Mouse (Mus musculus): Measurements from ENCODE around the gene Il12rb2.

Il12rb2 gene

DNA sequence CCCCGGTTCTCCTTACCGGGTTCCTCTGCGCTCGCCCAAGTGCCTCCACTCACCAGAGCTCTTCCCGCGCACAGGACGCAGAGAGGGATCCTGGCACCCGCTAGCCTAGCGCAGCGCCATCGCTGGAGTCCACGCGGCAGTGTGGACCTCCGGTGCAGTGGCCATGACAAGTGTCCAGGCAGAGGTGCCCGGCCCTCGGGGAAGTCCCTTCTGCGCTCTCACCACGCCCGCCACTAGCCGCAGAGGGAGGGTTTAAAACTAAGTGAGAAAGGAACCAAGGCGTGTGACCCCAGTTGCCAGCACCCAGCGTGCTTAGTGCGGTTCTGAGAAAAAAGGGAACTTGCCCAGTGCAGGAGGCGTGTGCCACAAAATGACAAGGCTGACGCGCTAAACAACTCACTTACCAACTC lies at the start of gene Il12rb2:
Gene Il12rb2, minus strand, starts transcription at position 207 of the 410 bp plus-strand sequence.
- TF ChIP-seq GATA4 (IDR thresholded peaks at IDR 0.05; ENCODE audit: insufficient replicate concordance, low read length) = no peak

DNA sequence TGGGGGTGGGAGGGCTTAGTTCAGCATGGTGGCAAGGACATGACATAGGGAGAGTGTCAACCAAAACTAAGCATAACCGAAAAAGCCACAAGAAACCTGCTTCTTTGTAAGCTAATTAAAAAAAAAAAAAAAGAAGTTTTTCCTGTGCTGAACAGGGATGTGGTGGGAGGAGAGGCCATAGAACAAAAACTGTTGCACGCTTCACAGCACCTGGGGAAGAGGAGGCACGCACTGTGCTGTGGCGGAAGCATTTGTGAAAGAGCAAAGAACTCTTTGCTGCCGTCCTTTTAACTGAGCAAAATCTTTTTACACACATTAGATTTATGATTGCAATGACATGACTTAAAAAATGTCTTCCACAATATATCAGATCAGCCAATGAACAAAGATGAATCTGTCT lies 45.8 kb upstream of the Il12rb2 start:
- TF ChIP-seq GATA4 (IDR thresholded peaks at IDR 0.05; ENCODE audit: insufficient replicate concordance, low read length) = no peak

DNA sequence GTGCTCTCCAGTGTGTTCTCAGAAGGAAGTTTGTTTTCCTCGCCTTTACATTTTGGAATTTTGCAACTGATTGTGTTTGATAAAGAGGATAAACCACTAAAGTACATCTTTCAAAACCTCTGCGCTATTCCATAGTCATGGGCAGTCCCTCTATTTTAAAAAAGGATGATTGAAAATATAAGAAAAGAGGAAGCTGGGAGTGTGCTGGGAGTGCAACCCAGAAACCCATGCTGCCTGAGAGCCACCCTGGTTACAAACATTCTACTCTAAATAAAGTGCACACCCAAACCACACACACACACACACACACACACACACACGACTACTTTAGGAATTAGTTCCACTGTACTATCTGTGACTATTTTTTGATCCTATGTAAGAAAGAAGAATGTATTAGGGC lies 40.6 kb upstream of the Il12rb2 start:
- no peak for TF ChIP-seq GATA4 (IDR thresholded peaks at IDR 0.05; ENCODE audit: insufficient replicate concordance, low read length)

DNA sequence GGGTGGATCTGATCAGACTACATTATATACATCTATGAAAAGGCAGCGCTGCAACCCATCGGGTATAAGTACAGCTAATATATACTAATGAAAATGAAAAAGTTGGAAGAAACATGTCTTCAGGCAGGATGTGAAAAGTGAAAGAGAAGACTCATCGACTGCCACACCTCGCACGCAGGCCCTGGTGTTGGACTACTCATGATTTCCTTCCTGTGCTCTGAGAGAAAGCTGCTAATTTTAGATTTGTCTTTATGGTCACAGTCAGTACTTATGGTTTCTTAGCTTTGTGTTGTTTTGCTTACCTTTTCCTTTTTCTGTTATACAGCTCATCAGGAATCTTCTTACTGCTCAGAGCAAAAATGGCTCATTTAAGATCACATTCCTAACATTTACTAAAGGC lies 39.3 kb upstream of the Il12rb2 start:
- no peak for TF ChIP-seq GATA4 (IDR thresholded peaks at IDR 0.05; ENCODE audit: insufficient replicate concordance, low read length)

DNA sequence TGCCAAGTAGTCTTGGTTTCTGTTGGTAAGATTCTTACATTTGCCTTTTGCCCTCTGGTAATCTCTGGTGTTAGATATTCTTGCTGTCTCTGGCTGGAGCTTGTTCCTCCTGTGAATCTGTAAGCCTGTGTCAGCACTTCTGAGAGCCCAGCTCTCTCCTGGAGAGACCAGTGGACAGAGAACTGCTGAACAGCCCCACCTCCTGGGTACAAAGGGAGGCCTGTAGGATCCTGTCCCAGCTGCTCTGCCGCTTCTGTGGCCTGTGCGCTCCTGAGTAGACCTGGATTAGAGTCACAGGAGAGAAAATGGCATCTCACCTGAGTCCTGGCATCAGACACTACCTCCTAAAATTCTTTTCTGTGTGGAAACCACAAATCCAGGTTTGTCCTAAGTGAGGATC lies 37.4 kb upstream of the Il12rb2 start:
- no peak for TF ChIP-seq GATA4 (IDR thresholded peaks at IDR 0.05; ENCODE audit: insufficient replicate concordance, low read length)

DNA sequence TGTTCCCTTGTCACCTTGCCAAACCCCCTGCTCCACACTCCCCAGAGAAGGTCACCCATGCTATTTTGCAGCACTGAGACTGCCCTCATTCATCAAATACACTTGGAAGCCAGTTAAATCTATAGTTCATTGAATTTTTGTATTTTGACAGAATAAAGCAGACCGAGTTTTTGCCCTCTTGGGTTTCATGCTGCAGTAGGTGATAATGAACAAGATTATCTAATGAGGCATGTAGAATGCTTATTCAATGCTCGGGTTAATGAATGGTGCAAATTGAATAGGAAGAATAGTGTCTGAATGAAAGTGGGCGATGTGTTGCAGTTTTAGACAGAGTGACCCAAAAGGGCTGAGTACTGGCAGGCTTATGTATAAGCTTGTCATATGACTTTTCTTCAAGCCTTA lies 29.3 kb upstream of the Il12rb2 start:
- no peak for TF ChIP-seq GATA4 (IDR thresholded peaks at IDR 0.05; ENCODE audit: insufficient replicate concordance, low read length)

DNA sequence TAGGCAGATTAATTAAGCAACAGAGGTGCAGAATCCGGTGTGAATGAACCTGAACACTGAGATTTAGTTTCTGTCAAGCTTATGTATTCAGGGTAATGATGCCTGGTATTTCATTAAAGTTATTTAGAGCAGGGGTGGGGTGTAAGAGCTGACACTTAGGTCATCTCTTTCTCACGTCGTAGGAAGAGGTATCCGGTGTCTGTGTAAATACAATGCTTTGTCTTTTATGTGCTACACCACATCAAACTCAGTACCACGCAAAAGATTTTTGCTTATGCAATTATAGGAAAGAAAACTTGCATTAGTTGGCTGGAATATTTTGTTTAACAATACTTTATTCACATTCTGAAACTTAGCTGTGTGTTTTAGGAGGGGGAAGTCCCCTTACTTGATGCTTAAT lies 23.6 kb upstream of the Il12rb2 start:
- TF ChIP-seq GATA4 (IDR thresholded peaks at IDR 0.05; ENCODE audit: insufficient replicate concordance, low read length) = no peak

DNA sequence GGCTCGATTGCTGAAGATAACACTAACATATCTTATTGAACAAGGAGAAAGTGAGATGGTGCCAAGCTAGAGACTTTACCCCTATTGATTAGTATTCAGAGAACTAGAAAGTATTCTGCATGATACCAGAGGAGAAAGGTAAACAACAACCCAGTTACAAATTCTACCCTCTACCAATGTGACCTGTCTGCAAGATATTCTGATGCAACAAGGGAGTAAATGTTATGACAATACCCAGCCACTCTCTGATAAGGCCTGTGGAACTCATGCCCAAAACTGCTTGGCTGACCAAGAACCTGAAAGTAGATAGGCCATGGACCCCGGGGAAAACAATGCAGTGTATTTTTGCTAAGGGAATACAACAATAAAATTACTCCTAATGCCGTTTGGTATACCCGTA lies 10.2 kb downstream of the Il12rb2 start:
- peak; percentile 79; the same call in 1 of the 2 replicates for TF ChIP-seq GATA4 (IDR thresholded peaks at IDR 0.05; ENCODE audit: insufficient replicate concordance, low read length)

DNA sequence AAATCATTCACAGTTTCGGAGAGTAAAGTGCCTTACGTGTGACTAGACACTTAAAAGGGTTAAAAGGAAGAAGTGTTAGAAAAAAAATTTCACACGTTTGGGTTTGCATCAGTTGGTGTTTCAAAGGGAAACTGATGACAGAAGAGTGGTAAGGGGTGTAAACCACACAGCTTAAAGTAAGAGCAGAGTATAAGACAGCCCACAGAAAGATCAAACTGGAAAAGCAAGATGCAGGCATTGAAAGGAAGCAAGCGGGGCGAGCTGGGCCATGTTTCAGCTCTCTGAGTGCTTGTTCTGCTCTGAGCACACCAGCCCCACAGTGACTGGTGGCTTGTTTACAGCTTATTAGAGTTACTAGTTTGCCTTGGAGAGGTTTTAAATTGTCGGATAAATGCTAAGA lies 27.9 kb downstream of the Il12rb2 start:
- TF ChIP-seq GATA4 (IDR thresholded peaks at IDR 0.05; ENCODE audit: insufficient replicate concordance, low read length) = no peak

DNA sequence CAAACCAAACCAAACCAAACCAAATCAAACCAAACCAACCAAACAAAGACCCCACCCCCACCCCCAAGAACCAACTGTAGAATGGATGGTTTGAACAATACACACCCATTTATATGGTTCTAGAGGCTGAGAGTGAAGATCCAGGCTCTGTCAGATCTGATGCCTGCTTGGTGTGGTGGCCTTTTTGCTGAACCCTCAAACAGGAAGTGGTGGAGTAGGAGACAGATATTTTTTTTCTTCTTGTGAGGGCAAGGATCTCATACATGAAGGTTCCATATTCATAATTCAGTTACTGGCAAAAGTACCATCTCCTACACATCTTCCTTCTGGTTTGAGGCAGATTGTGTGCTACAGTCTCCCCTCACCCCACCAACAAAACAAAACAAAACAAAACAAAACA lies 36.5 kb downstream of the Il12rb2 start:
- TF ChIP-seq GATA4 (IDR thresholded peaks at IDR 0.05; ENCODE audit: insufficient replicate concordance, low read length) = no peak

DNA sequence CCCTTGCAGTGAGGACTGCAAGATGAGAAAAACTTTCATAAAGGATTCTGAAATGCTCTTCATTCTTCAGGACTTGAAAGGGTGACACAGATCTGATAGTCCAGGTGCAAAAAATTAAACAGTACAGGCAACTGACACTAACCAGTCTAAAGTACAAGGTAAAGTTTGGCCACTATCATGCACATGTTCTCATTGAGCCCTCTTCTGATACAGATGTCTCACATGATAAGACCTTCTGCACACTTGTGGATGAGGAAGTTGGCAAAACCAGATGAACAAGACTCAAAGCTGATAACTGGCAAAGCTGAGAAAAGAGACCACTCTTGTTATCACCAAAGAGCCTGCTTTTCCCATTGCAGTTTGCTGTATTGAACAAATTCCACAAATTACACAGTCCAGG lies 38.0 kb downstream of the Il12rb2 start:
- no peak for TF ChIP-seq GATA4 (IDR thresholded peaks at IDR 0.05; ENCODE audit: insufficient replicate concordance, low read length)

DNA sequence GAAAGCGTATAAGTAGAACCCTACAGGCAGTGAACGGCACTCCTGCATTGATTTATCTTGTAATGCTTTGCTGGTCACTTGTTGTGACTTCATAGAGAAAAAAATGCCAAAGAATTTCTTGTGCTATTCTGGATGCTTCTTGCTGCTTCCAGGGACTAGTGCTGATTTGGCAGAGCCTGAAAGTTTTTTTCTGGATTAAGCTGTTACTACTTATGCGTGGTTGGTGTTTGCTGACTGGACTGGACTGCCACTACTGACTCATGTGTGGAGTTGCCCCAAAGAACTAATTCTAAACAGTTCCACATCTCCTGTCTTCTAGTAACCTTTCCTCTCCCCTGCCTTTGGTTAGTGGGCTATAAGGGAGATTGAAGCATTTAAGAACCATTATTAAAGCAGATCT lies 52.2 kb downstream of the Il12rb2 start:
- no peak for TF ChIP-seq GATA4 (IDR thresholded peaks at IDR 0.05; ENCODE audit: insufficient replicate concordance, low read length)

DNA sequence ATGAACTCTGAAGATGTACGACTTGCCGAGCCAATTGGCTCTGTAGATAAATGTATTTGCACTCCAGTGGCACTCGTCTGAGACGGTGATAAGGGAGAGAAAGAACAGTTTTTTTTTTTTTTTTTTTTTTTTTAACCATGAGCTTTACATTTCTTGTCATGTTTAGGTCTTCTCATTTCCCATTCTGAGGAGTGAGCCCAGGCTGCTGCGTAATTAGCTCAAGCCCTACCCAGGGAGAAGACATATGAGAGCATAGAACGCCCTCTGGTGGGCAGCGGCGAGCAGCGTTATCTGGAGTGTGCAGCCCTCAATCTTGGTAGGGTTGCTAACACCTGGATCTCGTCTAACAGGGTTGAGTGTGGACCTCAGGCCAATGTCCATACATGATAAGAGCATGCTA lies 57.5 kb downstream of the Il12rb2 start:
- TF ChIP-seq GATA4 (IDR thresholded peaks at IDR 0.05; ENCODE audit: insufficient replicate concordance, low read length) = no peak

DNA sequence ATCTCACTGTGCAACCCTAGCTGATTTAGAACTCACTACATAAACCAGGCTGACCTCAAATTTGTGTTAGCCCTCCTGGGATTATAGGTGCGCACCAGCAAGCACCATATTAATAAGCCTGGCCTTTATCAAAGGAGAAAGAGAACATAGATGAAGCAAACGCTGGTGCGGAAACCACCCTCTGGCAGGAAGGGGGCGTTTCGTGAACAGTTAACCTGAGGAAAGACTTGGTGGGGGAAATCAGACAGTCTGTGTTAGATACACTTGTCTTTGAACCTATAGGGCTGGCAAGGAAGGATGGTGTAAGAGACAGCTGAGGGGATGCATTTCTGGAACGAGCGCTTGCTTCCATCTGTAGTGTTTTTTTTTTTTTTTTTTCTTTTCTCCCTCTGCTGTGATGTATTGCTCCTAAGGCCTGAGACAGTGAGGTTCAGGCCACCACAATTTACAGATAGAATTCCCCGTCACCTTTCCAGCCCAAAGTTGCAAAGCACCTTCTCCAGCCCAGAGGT lies 58.1 kb downstream of the Il12rb2 start:
- no peak for TF ChIP-seq GATA4 (IDR thresholded peaks at IDR 0.05; ENCODE audit: insufficient replicate concordance, low read length)

DNA sequence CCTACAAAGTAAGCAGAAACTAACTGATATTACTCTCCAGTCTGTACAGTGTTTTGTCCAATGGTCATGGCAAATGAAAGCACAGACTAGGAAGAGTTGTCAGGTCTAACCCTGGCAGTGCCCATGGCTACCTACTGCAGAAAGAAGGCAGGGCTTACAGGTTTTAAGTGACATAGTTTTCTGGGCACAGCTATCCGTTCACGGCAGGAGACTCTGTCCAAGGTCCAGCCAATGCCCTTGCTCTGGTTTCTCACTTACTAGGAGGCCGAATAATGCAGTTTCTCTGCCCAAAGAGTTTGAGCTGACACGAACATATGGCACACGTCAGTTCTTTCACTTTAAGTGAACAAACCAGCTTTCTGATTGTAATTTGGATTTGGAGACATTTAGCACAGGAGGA lies 58.9 kb downstream of the Il12rb2 start:
- no peak for TF ChIP-seq GATA4 (IDR thresholded peaks at IDR 0.05; ENCODE audit: insufficient replicate concordance, low read length)

DNA sequence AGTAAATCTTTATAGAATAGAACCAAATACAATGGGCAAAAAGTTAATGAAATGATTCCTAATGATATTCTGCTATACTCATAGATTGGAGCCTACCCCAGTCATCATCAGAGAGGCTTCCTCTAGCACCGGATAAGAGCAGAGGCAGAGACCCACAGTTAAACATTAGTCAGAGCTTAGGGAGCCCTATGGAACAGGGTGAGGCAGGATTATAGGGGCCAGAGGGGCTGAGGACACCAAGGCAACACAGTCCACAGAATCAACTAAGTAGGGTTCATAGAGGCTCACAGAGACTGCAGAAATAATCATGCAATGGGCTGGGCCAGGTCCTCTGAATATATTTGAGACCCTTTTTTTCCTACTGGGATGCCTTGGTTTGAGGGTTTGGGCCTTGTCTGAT lies 61.3 kb downstream of the Il12rb2 start:
- TF ChIP-seq GATA4 (IDR thresholded peaks at IDR 0.05; ENCODE audit: insufficient replicate concordance, low read length) = no peak

DNA sequence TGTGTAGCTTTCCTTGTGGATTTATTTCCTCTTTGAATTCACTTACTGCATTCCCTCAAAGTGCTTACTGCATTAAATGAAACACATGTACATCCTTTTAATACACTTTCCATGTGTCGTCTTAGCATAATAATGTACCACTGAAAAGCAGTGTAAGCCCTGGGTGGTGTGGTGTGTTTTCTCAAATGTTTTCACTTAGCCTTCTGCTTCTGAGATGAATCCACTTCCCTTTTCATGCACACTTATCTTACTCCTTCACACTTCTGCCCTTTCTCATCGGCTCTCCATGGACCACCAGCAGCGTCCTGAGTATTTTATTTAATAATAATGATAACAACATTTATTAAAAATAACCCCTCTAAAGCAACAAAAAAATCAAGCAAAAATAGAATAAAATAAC lies 66.2 kb downstream of the Il12rb2 start:
- TF ChIP-seq GATA4 (IDR thresholded peaks at IDR 0.05; ENCODE audit: insufficient replicate concordance, low read length) = no peak

DNA sequence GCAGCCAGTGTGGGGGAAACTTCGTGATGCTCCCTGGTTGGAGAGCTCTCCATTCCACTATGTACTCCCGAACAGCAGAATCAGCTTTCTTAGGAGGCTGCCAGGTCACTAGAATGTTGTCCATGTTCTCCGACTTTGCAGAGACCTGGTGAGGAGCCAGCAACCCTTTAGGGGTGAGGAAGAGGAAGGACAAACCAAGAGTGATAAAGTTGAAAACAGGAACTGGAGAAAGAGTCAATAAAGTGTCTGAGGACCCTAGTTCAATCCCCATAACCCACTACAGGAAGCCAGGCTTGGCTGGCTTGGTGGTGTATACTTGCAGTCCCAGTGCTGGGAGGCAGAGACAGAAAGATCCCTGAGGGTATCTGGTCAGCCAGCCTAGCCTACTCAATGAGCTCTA lies 67.0 kb downstream of the Il12rb2 start:
- no peak for TF ChIP-seq GATA4 (IDR thresholded peaks at IDR 0.05; ENCODE audit: insufficient replicate concordance, low read length)
